In genomic region chr1:80253309-80253708, GRCm38 (mm10) we compare ENCODE assay signal across 28 mouse cellular contexts. TPM values are rescaled to one million over a fixed set of nuclear protein-coding genes. Genes with fewer than 3 reads are reported as not detected.
"Had no signal": no experiment of that assay in that cellular context is flagged by ENCODE, and none has a peak within 500 bp of the region (broad histone marks: within the 10 kb centered on the region; RNA-seq: fewer than 3 reads in every experiment).

No protein-coding gene starts in this region.

- H3K4me3 ChIP-seq: embryonic facial prominence, embryonic 10.5 days; embryonic facial prominence, embryonic 12.5 days; embryonic facial prominence, embryonic 13.5 days; embryonic facial prominence, embryonic 15.5 days; erythroblast, embryonic 14.5 days; forebrain, embryonic 12.5 days; forebrain, embryonic 15.5 days; gastrocnemius, adult 2 months; heart, adult 2 months had no signal

- H3K4me1 ChIP-seq: embryonic facial prominence, embryonic 10.5 days; embryonic facial prominence, embryonic 12.5 days; embryonic facial prominence, embryonic 15.5 days; forebrain, embryonic 12.5 days; forebrain, embryonic 15.5 days had no signal

- H3K27ac ChIP-seq: embryonic facial prominence, embryonic 10.5 days; embryonic facial prominence, embryonic 12.5 days; embryonic facial prominence, embryonic 13.5 days; embryonic facial prominence, embryonic 15.5 days; forebrain, embryonic 12.5 days; forebrain, embryonic 15.5 days; gastrocnemius, adult 2 months; heart, adult 2 months had no signal

- H3K9me3 ChIP-seq: embryonic facial prominence, embryonic 10.5 days; embryonic facial prominence, embryonic 12.5 days; embryonic facial prominence, embryonic 13.5 days; embryonic facial prominence, embryonic 15.5 days; forebrain, embryonic 12.5 days; forebrain, embryonic 15.5 days had no signal

- DNase-seq: cerebellum, adult 2 months; cerebellum, adult 8-10 months; cerebellum, adult 9-10 months; cerebellum, adult 9-11 months; cerebellum, postnatal 10 days; cerebellum, postnatal 14 days; cerebellum, postnatal 25 days; cerebellum, postnatal 36 days; embryo, embryonic 11 days; forebrain, postnatal 0 days; gastrocnemius, adult 2 months; gastrocnemius, postnatal 10 days; gastrocnemius, postnatal 14 days; gastrocnemius, postnatal 25 days; gastrocnemius, postnatal 36 days; heart, adult 18-20 months; heart, adult 2 months had no signal

- H3K27me3 ChIP-seq: embryonic facial prominence, embryonic 12.5 days; embryonic facial prominence, embryonic 13.5 days; embryonic facial prominence, embryonic 15.5 days; forebrain, embryonic 12.5 days; forebrain, embryonic 15.5 days had no signal

- ATAC-seq: forebrain, embryonic 14.5 days; forebrain, embryonic 15.5 days; forebrain, embryonic 16.5 days; forebrain, postnatal 0 days had no signal

- H3K9ac ChIP-seq: embryonic facial prominence, embryonic 12.5 days; embryonic facial prominence, embryonic 13.5 days; embryonic facial prominence, embryonic 15.5 days; forebrain, embryonic 12.5 days; forebrain, embryonic 15.5 days; forebrain, postnatal 0 days had no signal

- H3K4me2 ChIP-seq: embryonic facial prominence, embryonic 12.5 days; embryonic facial prominence, embryonic 13.5 days; embryonic facial prominence, embryonic 15.5 days; forebrain, embryonic 12.5 days; forebrain, embryonic 15.5 days had no signal

- H3K36me3 ChIP-seq: embryonic facial prominence, embryonic 10.5 days; embryonic facial prominence, embryonic 12.5 days; embryonic facial prominence, embryonic 13.5 days; embryonic facial prominence, embryonic 15.5 days; forebrain, embryonic 12.5 days; forebrain, embryonic 15.5 days had no signal

RNA-seq across cellular contexts. Expression of gene Fam124b, which starts 35.0 kb away (rescaled TPM):
- polyA plus RNA-seq: cortical plate, adult 2 months; erythroblast, embryonic 14.5 days; frontal cortex, adult 2 months had no signal
